Mouse (Mus musculus) layer of hippocampus, postnatal 10 days (tissue): Measurements from ENCODE around the gene Katnal1. TPM values are rescaled to one million over a fixed set of nuclear protein-coding genes. Genes with fewer than 3 reads are reported as not detected.
A peak's percentile ranks its signal among the peaks of the same experiment; 100 is the strongest.

Experiments
- DNase-seq, 2 experiments: peaks; one replicate each; pipeline ENCODE4 v3.0.0; 2021; ENCODE audit warnings: low spot score in 2 of 2
- total RNA-seq, 2 experiments: library from RNA; stranded (reverse); gene quantifications; 2 replicates each; pipeline ENCODE4 v1.2.3; 2021

Gene Katnal1
- total RNA-seq, 2 experiments from 2014 or later = 41.6 to 46.4 TPM

- DNase-seq = no peak
Measured at GRCm38 (mm10) chr5:148955575-148955974, 26.5 kb upstream of the Katnal1 start.

GRCm38 (mm10) chr5:148954314-148955060 is 25.4 kb upstream of the Katnal1 start:
- no peak for DNase-seq

GRCm38 (mm10) chr5:148953098-148953497 is 24.0 kb upstream of the Katnal1 start:
- DNase-seq = no peak

GRCm38 (mm10) chr5:148952419-148952818 is 23.3 kb upstream of the Katnal1 start:
- DNase-seq = peak; percentile 37 to 46

- no peak for DNase-seq
Measured at GRCm38 (mm10) chr5:148951360-148951759, 22.2 kb upstream of the Katnal1 start.

- DNase-seq = no peak
Measured at GRCm38 (mm10) chr5:148950064-148950463, 20.9 kb upstream of the Katnal1 start.

- DNase-seq = no peak
Measured at GRCm38 (mm10) chr5:148948577-148948976, 19.5 kb upstream of the Katnal1 start.

GRCm38 (mm10) chr5:148947412-148947811 is 18.3 kb upstream of the Katnal1 start:
- DNase-seq = no peak

DNA sequence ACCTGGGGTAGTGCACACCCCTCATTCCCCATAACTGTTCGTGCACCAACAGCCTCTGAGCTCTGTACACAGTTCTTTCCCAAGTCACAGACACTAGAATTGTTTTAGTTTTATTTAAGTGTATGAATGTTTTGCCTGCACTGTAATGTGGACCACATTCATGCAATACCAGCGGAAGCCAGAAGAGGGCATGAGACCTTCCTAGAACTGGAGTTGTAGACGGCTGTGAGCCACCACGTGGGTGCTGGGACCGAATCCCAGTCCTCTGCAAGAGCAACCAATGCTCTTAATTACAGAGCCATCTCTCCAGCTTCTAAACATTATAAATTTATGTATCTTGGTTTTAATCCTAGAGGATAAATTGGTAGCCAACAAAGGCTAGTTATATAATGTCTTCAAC is 17.7 kb upstream of the Katnal1 start:
- DNase-seq = peak; percentile 33 to 38

DNA sequence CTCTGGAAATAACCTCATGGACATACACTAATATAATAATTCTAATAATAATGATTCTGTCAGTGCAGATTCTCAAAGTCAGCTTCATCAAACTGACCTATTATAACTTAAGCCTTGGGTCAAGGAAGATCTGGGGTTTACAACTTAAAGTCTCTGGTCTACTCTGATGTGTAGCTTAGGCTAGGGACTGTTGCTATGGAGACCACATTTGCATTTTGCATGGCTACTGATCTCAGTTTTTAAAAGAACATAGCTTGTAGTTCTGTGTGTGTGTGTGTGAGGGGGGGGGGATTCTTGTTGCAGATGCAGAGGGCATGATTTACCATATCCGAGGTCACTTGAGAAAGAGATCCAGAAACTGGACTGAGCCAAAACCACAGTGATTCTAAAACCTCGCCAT is 16.6 kb upstream of the Katnal1 start:
- no peak for DNase-seq

- no peak for DNase-seq
Measured at GRCm38 (mm10) chr5:148944024-148944423, 14.9 kb upstream of the Katnal1 start.

- no peak for DNase-seq
Measured at GRCm38 (mm10) chr5:148943444-148943843, 14.3 kb upstream of the Katnal1 start.

DNA sequence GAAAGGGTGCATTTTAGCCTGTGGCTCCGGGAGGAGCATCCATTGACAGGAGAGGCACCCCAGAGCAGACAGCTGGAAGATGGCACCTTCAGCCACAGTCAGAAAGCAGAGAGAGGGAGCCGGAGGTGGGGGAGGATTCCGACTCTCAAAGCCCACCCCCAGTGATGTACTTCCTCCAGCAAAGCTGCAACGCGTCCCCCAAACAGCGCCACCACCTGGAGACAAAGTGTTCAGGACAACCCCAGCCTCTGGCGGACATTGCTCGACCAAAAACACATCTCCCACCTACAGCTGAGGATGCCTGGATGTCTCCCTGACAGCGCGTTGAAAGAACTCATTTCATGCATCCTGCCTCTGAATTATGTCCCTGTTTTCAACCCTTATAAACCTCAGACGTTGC is 13.8 kb upstream of the Katnal1 start:
- DNase-seq = no peak

DNA sequence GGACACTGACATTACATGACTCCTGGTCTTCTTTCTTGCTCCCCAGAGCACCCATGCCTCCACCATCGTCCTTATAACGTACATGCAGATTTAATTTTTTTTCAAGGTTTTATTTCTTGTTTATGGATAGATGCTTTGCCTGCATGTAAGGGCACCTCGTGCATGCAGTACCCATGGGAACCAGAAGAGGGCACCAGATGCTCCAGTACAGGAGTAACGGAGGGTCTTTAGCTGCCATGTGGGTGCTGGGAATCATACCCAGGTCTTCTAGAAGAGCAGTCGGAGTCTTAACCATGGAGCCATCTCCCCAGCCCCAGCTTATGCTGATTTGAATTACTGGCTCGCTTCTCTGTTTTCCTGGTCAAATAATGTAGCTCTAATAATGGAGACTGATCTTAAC is 13.2 kb upstream of the Katnal1 start:
- DNase-seq = no peak

GRCm38 (mm10) chr5:148941867-148942266 is 12.7 kb upstream of the Katnal1 start:
- DNase-seq = no peak

DNA sequence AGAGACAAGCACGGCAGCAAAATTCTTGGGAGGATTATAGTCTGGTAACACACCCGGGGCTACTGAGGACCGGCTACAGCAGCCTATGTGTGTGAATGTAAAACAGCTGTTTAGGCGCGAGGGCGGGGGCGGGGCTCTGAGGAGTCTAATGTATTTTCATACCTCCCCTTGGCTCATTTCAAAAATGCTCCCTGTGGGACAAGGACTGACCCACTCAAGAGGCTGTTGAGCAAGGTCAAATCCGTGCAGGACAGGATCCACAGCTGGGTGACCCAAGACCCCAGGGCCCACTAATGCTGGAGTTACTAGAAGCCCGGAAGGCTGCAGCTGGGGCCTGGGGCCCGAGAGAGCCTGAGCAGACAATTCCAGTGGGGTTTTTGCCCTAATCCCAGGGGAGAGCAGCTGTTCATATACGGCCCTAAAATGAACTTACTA is 10.8 kb upstream of the Katnal1 start:
- no peak for DNase-seq

GRCm38 (mm10) chr5:148936516-148936951 is 7.4 kb upstream of the Katnal1 start:
- no peak for DNase-seq

DNA sequence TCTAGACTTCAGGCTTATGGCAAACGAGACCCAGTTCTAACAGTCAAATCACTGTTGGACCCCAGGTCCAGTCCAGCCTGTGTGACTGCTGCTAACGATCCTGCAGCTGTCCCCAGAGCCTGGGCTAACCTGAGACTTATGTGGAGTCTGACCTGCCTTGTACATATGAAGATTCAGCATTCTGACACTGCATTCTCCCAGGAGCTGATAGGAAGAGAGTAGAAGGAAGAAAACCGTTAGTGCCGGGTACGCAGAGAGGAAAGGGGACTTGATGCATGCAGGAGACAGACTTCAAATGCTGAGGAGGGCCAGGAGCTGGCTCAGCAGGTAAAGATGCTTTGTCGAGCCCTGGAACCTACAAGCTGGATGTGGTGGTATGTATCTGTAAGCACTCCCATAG is 6.8 kb upstream of the Katnal1 start:
- no peak for DNase-seq

- no peak for DNase-seq
Measured at GRCm38 (mm10) chr5:148935071-148935821, 6.1 kb upstream of the Katnal1 start.

GRCm38 (mm10) chr5:148934457-148934856 is 5.3 kb upstream of the Katnal1 start:
- DNase-seq = no peak

- DNase-seq = no peak
Measured at GRCm38 (mm10) chr5:148933767-148934166, 4.6 kb upstream of the Katnal1 start.

DNA sequence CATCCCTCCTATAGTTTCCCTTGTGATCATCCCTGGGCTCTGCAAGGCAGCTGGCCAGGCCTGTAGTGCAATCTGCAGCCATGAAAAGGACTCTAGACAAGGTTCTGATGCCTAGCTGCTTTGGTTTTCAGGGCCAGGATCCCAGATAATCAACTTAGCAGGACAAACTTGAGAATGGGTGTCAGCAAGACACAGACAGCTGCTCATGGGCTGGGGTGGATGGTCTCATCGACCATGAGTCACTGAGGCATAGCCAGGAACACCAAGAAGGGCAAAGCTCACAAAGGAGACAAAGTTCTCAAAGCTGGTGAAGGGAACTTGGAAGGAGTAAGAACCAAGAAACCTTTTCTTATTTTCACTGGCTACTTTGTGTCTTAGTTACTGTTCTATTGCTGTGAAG is 2.2 kb upstream of the Katnal1 start:
- DNase-seq = no peak
